Mouse (Mus musculus) testis, adult 2 months (tissue): ENCODE measurements at regions not wholly inside any gene's neighbourhood (a gene's known extent, or its start where the extent isn't known, plus 50 kb on each side); places are given as distances from the start of the nearest gene placed in this dataset.

Experiments
- CTCF ChIP-seq: fragments of 200-500 bp; IDR thresholded peaks from 2 replicates; pipeline ENCODE4 v1.5.1; 2012; ENCODE audit warnings: low read depth, mild to moderate bottlenecking, inconsistent platforms, low read length, moderate library complexity; ENCODE audit not compliant: control insufficient read depth, insufficient read depth, insufficient replicate concordance
- POLR2A ChIP-seq: fragments of 200-500 bp; IDR thresholded peaks from 2 replicates; pipeline ENCODE4 v1.6.1; 2012; ENCODE audit warnings: low read depth, mild to moderate bottlenecking, inconsistent platforms, low read length, moderate library complexity; ENCODE audit not compliant: control insufficient read depth

GRCm38 (mm10) chr2:30691857-30692560, 97.2 kb downstream of the Cstad start:
- TF ChIP-seq CTCF = no peak
- no peak for TF ChIP-seq POLR2A
